In genomic region chr15:8995490-8995889, GRCm38 (mm10) we compare ENCODE assay signal across 15 mouse cellular contexts. TPM values are rescaled to one million over a fixed set of nuclear protein-coding genes. Genes with fewer than 3 reads are reported as not detected.
"Had no signal": no experiment of that assay in that cellular context is flagged by ENCODE, and none has a peak within 500 bp of the region (broad histone marks: within the 10 kb centered on the region; RNA-seq: fewer than 3 reads in every experiment).

No protein-coding gene starts in this region.

- H3K27ac ChIP-seq: kidney, embryonic 15.5 days; limb, embryonic 13.5 days; liver, embryonic 15.5 days; neural tube, embryonic 12.5 days had no signal

- H3K36me3 ChIP-seq: kidney, embryonic 15.5 days; limb, embryonic 13.5 days; liver, embryonic 15.5 days; neural tube, embryonic 12.5 days had no signal

- H3K9me3 ChIP-seq: kidney, embryonic 15.5 days; limb, embryonic 13.5 days; liver, embryonic 15.5 days; neural tube, embryonic 12.5 days had no signal

- DNase-seq: kidney, adult 2 months; kidney, postnatal 14 days; left cerebral cortex, postnatal 4 days; lung, adult 2 months; lung, postnatal 36 days; midbrain, embryonic 14.5 days; thymus, adult 18-20 months; thymus, postnatal 14 days had no signal

- H3K9ac ChIP-seq: kidney, embryonic 15.5 days; limb, embryonic 13.5 days; liver, embryonic 15.5 days; neural tube, embryonic 12.5 days had no signal

- H3K4me3 ChIP-seq: kidney, embryonic 15.5 days; limb, embryonic 13.5 days; liver, embryonic 15.5 days; neural tube, embryonic 12.5 days had no signal

- H3K27me3 ChIP-seq: kidney, embryonic 15.5 days; limb, embryonic 13.5 days; liver, embryonic 15.5 days; neural tube, embryonic 12.5 days had no signal

- ATAC-seq: lung, postnatal 0 days had no signal

- H3K4me1 ChIP-seq: limb, embryonic 13.5 days; liver, embryonic 15.5 days; neural tube, embryonic 12.5 days had no signal

- H3K4me2 ChIP-seq: kidney, embryonic 15.5 days; limb, embryonic 13.5 days; liver, embryonic 15.5 days; neural tube, embryonic 12.5 days had no signal

RNA-seq across cellular contexts. Expression of gene Ranbp3l, which starts 27.7 kb away (rescaled TPM):
- total RNA-seq: megakaryocyte progenitor cell, adult 5-6 weeks; neutrophil, adult 5-6 weeks had no signal
